Mouse (Mus musculus) myocyte (in vitro differentiated cells): ENCODE measurements around the gene Acsl1. TPM values are rescaled to one million over a fixed set of nuclear protein-coding genes. Genes with fewer than 3 reads are reported as not detected.

Source experiments
- H3K27me3 ChIP-seq: one replicate; pipeline ENCODE4 v1.6.1; 2011; ENCODE audit not compliant: control insufficient read depth, insufficient read depth, insufficient read length
- H3K36me3 ChIP-seq: one replicate; pipeline ENCODE4 v1.6.1; 2011; ENCODE audit not compliant: control insufficient read depth, insufficient read depth
- H3K4me2 ChIP-seq: one replicate; pipeline ENCODE4 v1.6.1; 2011; ENCODE audit warnings: low read depth, control low read depth
- H3K4me3 ChIP-seq: one replicate; pipeline ENCODE4 v1.5.1; 2011; ENCODE audit warnings: mild to moderate bottlenecking, control low read depth, moderate library complexity
- H3K79me2 ChIP-seq: one replicate; pipeline ENCODE4 v1.6.1; 2011; ENCODE audit not compliant: control insufficient read depth, insufficient read depth
- H3ac ChIP-seq: one replicate; pipeline ENCODE4 v1.6.1; 2011; ENCODE audit not compliant: control insufficient read depth, insufficient read length
- CEBPB ChIP-seq: IDR thresholded peaks from 2 replicates; pipeline ENCODE4 v1.6.1; 2011; ENCODE audit warnings: mild to moderate bottlenecking, moderate library complexity; ENCODE audit not compliant: poor library complexity, insufficient read depth, severe bottlenecking
- E2F4 ChIP-seq: IDR thresholded peaks from one replicate; pipeline ENCODE4 v1.6.1; 2011; ENCODE audit warnings: mild to moderate bottlenecking, control low read depth, moderate library complexity; ENCODE audit not compliant: insufficient read depth
- MAX ChIP-seq: IDR thresholded peaks from one replicate; pipeline ENCODE4 v1.6.1; 2011; ENCODE audit warnings: low read depth, mild to moderate bottlenecking, control low read depth
- MYOD1 ChIP-seq, 3 experiments: IDR thresholded peaks; one replicate each; pipeline ENCODE4 v1.6.1; 2011; ENCODE audit warnings: control low read depth in 2 of 3, low read depth in 2 of 3, mild to moderate bottlenecking in 2 of 3, moderate library complexity in 1 of 3; ENCODE audit not compliant: insufficient read length in 2 of 3, control insufficient read depth in 1 of 3
- MYOG ChIP-seq, 3 experiments: IDR thresholded peaks; one replicate each; pipeline ENCODE4 v1.6.1; 2011; ENCODE audit warnings: control low read depth in 2 of 3, low read depth in 2 of 3, mild to moderate bottlenecking in 2 of 3; ENCODE audit not compliant: insufficient read length in 2 of 3, control insufficient read depth in 1 of 3, insufficient read depth in 1 of 3
- POLR2A ChIP-seq: IDR thresholded peaks from one replicate; pipeline ENCODE4 v1.6.1; 2011; ENCODE audit warnings: low read depth, mild to moderate bottlenecking, control low read depth, moderate library complexity; ENCODE audit not compliant: insufficient read length
- POLR2AphosphoS2 ChIP-seq: IDR thresholded peaks from one replicate; pipeline ENCODE4 v1.6.1; 2011; ENCODE audit warnings: low read depth, control low read depth; ENCODE audit not compliant: insufficient read length
- REST ChIP-seq: IDR thresholded peaks from one replicate; pipeline ENCODE4 v1.6.1; 2011; ENCODE audit warnings: mild to moderate bottlenecking, control low read depth, moderate library complexity; ENCODE audit not compliant: insufficient read depth, insufficient read length
- SRF ChIP-seq: IDR thresholded peaks from one replicate; pipeline ENCODE4 v1.6.1; 2011; ENCODE audit warnings: low read depth; ENCODE audit not compliant: control insufficient read depth, insufficient read length
- TCF12 ChIP-seq: IDR thresholded peaks from one replicate; pipeline ENCODE4 v1.6.1; 2011; ENCODE audit warnings: mild to moderate bottlenecking, control low read depth; ENCODE audit not compliant: poor library complexity, insufficient read depth, severe bottlenecking
- TCF3 ChIP-seq: IDR thresholded peaks from one replicate; pipeline ENCODE4 v1.6.1; 2011; ENCODE audit warnings: low read depth, control low read depth; ENCODE audit not compliant: insufficient read length
- USF1 ChIP-seq: IDR thresholded peaks from one replicate; pipeline ENCODE4 v1.6.1; 2011; ENCODE audit warnings: low read depth, mild to moderate bottlenecking, control low read depth, moderate library complexity
- polyA plus RNA-seq: library from polyadenylated mRNA; unstranded; fragments of >200 nt; fragmentation: generic; extraction: Trizol; gene quantifications from one replicate; pipeline ENCODE4 v1.2.1, GENCODE M21; 2012; ENCODE audit warnings: missing spikeins

Acsl1 gene
- 12.7 TPM for polyA plus RNA-seq

- Histone ChIP-seq H3K27me3 (no peaks in the 10 kb centered on the region), H3K4me3 (peak within 1 kb of the TSS; percentile 33), H3ac (peak within 1 kb of the TSS; percentile 35), H3K4me2 (peak within 1 kb of the TSS; percentile 71), H3K79me2 (no peaks in the 10 kb centered on the region), H3K36me3 (no peaks in the 10 kb centered on the region)
- no peak for TF ChIP-seq TCF12
- no peak for TF ChIP-seq MAX
- TF ChIP-seq USF1 = no peak
- TF ChIP-seq POLR2A = peak; percentile 87
- TF ChIP-seq SRF = peak; percentile 55
- peak; percentile 50 to 91 (median 90) for TF ChIP-seq MYOG (IDR thresholded peaks at IDR 0.05; ENCODE audit: control insufficient read depth in 1 of 3, insufficient read depth in 1 of 3, insufficient read length in 2 of 3, low read depth in 2 of 3)
- no peak for TF ChIP-seq CEBPB
- peak; percentile 68 for TF ChIP-seq TCF3
- no peak for TF ChIP-seq REST
- TF ChIP-seq POLR2AphosphoS2 = peak; percentile 78
- peak in 2 of 3 experiments; percentile 82 to 95 for TF ChIP-seq MYOD1 (IDR thresholded peaks at IDR 0.05; ENCODE audit: control insufficient read depth in 1 of 3, insufficient read length in 2 of 3, low read depth in 2 of 3)
Measured at GRCm38 (mm10) chr8:46470792-46471781, at the start of gene Acsl1. Gene Acsl1 (plus strand): TSS chr8:46471037.

DNA sequence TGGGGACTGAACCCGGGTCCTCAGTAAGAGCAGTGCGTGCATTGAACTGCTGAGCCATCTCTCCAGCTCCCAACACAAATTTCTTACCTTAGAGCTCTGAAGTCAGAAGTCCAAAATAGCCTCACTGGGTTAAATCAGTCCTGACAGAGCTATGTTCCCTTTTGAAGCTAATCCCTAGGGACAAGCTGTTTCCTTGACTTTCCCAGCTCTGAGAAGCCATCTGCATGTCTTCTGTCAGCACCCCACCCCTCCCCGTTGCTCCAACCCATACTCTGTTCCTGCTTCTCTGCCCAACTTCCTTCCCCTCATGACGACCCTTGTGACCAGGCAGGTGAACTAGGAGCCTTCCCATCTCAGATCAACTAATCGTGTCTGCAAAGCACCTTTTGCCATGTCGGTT is 49.3 kb upstream of the Acsl1 start:
- no peaks in the 10 kb centered on the region for H3K79me2 ChIP-seq
- H3K4me3 ChIP-seq = no peak overlapping the region
- H3ac ChIP-seq = no peak overlapping the region
- H3K4me2 ChIP-seq = no peak overlapping the region
- TF ChIP-seq TCF12 = no peak
- TF ChIP-seq REST = no peak
- TF ChIP-seq MYOG (IDR thresholded peaks at IDR 0.05; ENCODE audit: control insufficient read depth in 1 of 3, insufficient read depth in 1 of 3, insufficient read length in 2 of 3, low read depth in 2 of 3) = no peak
- no peak for TF ChIP-seq POLR2A
- H3K27me3 ChIP-seq = no peaks in the 10 kb centered on the region
- H3K36me3 ChIP-seq = no peaks in the 10 kb centered on the region

GRCm38 (mm10) chr8:46427940-46428339 is 42.9 kb upstream of the Acsl1 start:
- Histone ChIP-seq H3K4me3 (no peak overlapping the region), H3ac (no peak overlapping the region), H3K27me3 (no peaks in the 10 kb centered on the region), H3K36me3 (no peaks in the 10 kb centered on the region), H3K4me2 (no peak overlapping the region), H3K79me2 (no peaks in the 10 kb centered on the region)
- TF ChIP-seq MAX (no peak), TCF12 (no peak), POLR2AphosphoS2 (no peak), USF1 (no peak), MYOD1 (IDR thresholded peaks at IDR 0.05; ENCODE audit: control insufficient read depth in 1 of 3, insufficient read length in 2 of 3, low read depth in 2 of 3) (no peak), TCF3 (no peak), REST (no peak), CEBPB (no peak), MYOG (IDR thresholded peaks at IDR 0.05; ENCODE audit: control insufficient read depth in 1 of 3, insufficient read depth in 1 of 3, insufficient read length in 2 of 3, low read depth in 2 of 3) (no peak), POLR2A (no peak), SRF (no peak), E2F4 (no peak)

DNA sequence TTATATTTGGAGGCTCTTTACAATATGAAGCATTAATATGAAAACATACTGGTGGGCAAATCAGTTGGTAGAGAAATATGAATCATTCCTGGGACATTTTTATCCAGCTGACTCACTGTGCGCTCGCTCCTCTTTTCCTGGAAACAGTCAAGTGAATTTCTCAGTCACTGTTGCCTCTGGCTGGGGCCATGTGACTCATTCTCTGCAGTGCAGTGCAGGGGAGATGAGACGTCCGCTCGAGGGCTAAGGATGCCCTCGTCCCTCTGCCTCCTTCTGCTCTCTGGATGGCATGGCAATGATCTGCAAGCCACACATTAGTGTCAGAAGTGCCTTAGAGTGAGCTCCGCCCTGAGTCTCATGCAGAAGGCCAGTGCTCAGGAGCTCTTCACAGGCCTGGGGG is 41.0 kb upstream of the Acsl1 start:
- TF ChIP-seq USF1 (peak; percentile 91), MYOD1 (IDR thresholded peaks at IDR 0.05; ENCODE audit: control insufficient read depth in 1 of 3, insufficient read length in 2 of 3, low read depth in 2 of 3) (no peak), E2F4 (no peak), MAX (peak; percentile 19), CEBPB (no peak), TCF3 (no peak), POLR2A (peak; percentile 15)
- Histone ChIP-seq H3K36me3 (no peaks in the 10 kb centered on the region), H3K4me2 (peak overlapping the region; percentile 75), H3K4me3 (no peak overlapping the region), H3ac (no peak overlapping the region), H3K27me3 (no peaks in the 10 kb centered on the region), H3K79me2 (no peaks in the 10 kb centered on the region)

DNA sequence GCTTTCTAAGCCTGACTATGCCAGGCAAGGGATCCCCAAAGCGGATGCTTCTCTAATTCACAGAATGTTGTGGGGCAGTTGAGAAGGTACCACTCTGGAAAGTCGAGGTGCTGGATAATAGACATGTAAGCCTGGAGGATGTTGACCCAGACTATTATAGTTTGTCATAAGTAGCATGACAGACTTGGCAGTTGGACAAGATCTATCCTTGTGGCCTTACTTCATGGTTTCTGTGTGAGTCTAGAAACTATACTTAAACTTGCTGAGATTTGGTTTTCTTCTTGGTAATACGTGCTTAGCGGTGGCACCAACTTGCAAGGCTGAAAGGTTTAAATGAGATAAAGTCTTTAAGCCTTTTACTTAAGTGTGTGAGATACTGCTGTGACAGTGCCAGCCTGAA is 38.9 kb upstream of the Acsl1 start:
- no peaks in the 10 kb centered on the region for H3K27me3 ChIP-seq
- H3K4me2 ChIP-seq = no peak overlapping the region
- no peaks in the 10 kb centered on the region for H3K79me2 ChIP-seq
- no peak overlapping the region for H3K4me3 ChIP-seq
- no peak overlapping the region for H3ac ChIP-seq
- TF ChIP-seq POLR2AphosphoS2 (no peak), TCF12 (no peak), REST (no peak), USF1 (no peak), E2F4 (no peak), MYOG (IDR thresholded peaks at IDR 0.05; ENCODE audit: control insufficient read depth in 1 of 3, insufficient read depth in 1 of 3, insufficient read length in 2 of 3, low read depth in 2 of 3) (no peak), SRF (no peak), MAX (no peak), POLR2A (no peak), MYOD1 (IDR thresholded peaks at IDR 0.05; ENCODE audit: control insufficient read depth in 1 of 3, insufficient read length in 2 of 3, low read depth in 2 of 3) (no peak), CEBPB (no peak), TCF3 (no peak)
- H3K36me3 ChIP-seq = no peaks in the 10 kb centered on the region
